Mouse (Mus musculus) lung, embryonic 14.5 days (tissue): ENCODE measurements around the gene Pgam2. TPM values are rescaled to one million over a fixed set of nuclear protein-coding genes. Genes with fewer than 3 reads are reported as not detected.

ENCODE experiments used
- ATAC-seq: fragments of 200-750 bp; cut with Nextera tagmentation; 2 replicates; pipeline ENCODE4 v1.8.0; 2017; ENCODE audit warnings: mild to moderate bottlenecking, moderate TSS enrichment, moderate library complexity; ENCODE audit not compliant: insufficient read depth
- DNase-seq: peaks from one replicate; pipeline ENCODE4 v3.0.0-alpha.2; 2015
- H3K27ac ChIP-seq: fragments of 300-500 bp; sonication (generic); 2 replicates; pipeline ENCODE4 v1.5.1; 2014; ENCODE audit warnings: low read depth, mild to moderate bottlenecking, moderate library complexity
- H3K27me3 ChIP-seq: fragments of 300-500 bp; sonication (generic); 2 replicates; pipeline ENCODE4 v1.6.1; 2014; ENCODE audit warnings: low read length, control low read depth; ENCODE audit not compliant: insufficient read depth
- H3K36me3 ChIP-seq: fragments of 300-500 bp; sonication (generic); 2 replicates; pipeline ENCODE4 v1.6.1; 2014; ENCODE audit warnings: control low read depth; ENCODE audit not compliant: insufficient read depth
- H3K4me1 ChIP-seq: fragments of 300-500 bp; sonication (generic); 2 replicates; pipeline ENCODE4 v1.6.1; 2014; ENCODE audit warnings: antibody characterized with exemption, control low read depth; ENCODE audit not compliant: insufficient read depth
- H3K4me2 ChIP-seq: fragments of 300-500 bp; sonication (generic); 2 replicates; pipeline ENCODE4 v1.6.1; 2014; ENCODE audit warnings: mild to moderate bottlenecking
- H3K4me3 ChIP-seq: fragments of 300-500 bp; sonication (generic); 2 replicates; pipeline ENCODE4 v1.5.1; 2014; ENCODE audit warnings: low read depth, low read length
- H3K9ac ChIP-seq: fragments of 300-500 bp; sonication (generic); 2 replicates; pipeline ENCODE4 v1.6.1; 2014
- H3K9me3 ChIP-seq: fragments of 300-500 bp; sonication (generic); 2 replicates; pipeline ENCODE4 v1.6.1; 2016; ENCODE audit warnings: low read depth, low read length, control low read depth
- CTCF ChIP-seq: IDR thresholded peaks from 2 replicates; pipeline ENCODE4 v1.5.1; 2016; ENCODE audit warnings: antibody characterized with exemption, low read depth
- WGBS: fragments of 180-500 bp; shearing (Covaris S2); extraction: QIAGEN DNeasy Blood & Tissue Kit; methylation state at CpG from one replicate; pipeline ENCODE4 v1.1.7; 2014; 5-methylcytosine and 5-hydroxymethylcytosine counted together
- polyA plus RNA-seq: library from polyadenylated mRNA; unstranded; fragments of >200 nt; fragmentation: Nextera tagmentation; extraction: Ambion mirVana; gene quantifications from 2 replicates; pipeline ENCODE4 v1.2.1, GENCODE M21; 2014

The Pgam2 gene
- polyA plus RNA-seq, 1 experiment from 2014 or later = 1.6 TPM

DNA sequence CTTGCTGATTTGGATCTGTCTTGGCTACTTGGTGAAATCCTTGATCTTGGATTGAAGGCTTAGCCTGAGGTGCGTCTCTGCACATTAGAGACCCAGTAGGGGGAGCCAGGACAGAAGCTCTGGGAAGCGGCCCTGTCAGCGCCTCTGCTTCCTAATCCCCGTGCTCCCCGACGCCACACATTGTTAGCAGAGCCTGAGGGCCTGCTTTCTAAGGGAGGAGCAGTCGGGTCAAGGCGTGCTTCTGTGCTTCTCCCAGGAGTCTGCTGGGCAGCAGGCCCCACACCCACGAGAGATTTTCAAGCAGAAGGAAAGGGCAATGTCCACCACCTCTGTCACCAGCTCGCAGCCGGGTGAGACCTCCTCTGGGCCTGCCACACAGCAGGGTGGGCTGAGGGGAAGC is 6.2 kb downstream of the Pgam2 start:
- no peak for DNase-seq
- no peaks in the 10 kb centered on the region for H3K4me1 ChIP-seq
- H3K27me3 ChIP-seq = no peaks in the 10 kb centered on the region
- no peak overlapping the region for H3K27ac ChIP-seq
- no peak overlapping the region for H3K4me3 ChIP-seq
- 73% methylated on average over 11 of the region's 11 CpGs for WGBS
- no peak for ATAC-seq
- no peak overlapping the region for H3K4me2 ChIP-seq
- no peaks in the 10 kb centered on the region for H3K9me3 ChIP-seq
- H3K9ac ChIP-seq = no peak overlapping the region
- no peak for TF ChIP-seq CTCF
- peaks cover 87% of the 10 kb centered on the region for H3K36me3 ChIP-seq

DNA sequence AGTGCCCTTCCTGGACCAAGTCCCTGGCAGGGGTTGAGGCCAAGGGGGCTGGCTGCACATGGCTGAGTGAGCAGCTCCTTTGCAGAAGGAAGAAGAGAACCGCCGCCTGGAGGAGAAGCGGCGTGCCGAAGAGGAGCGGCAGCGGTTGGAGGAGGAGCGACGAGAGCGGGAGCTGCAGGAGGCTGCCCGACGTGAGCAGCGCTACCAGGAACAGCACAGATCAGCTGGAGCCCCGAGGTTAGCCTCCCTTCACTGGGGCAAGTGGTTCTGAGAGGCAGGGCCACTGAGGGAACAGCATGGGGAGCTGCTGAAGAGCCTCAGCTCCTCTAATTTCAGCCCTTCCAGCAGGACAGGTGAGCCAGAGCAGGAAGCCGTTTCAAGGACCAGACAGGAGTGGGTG is 6.6 kb downstream of the Pgam2 start:
- 84% methylated on average over 15 of the region's 15 CpGs for WGBS
- no peak for TF ChIP-seq CTCF
- no peak overlapping the region for H3K4me3 ChIP-seq
- no peak overlapping the region for H3K27ac ChIP-seq
- no peak for ATAC-seq
- peaks cover 91% of the 10 kb centered on the region for H3K36me3 ChIP-seq
- H3K27me3 ChIP-seq = no peaks in the 10 kb centered on the region
- no peaks in the 10 kb centered on the region for H3K4me1 ChIP-seq
- DNase-seq = no peak
- H3K9me3 ChIP-seq = no peaks in the 10 kb centered on the region
- H3K4me2 ChIP-seq = no peak overlapping the region
- H3K9ac ChIP-seq = no peak overlapping the region

DNA sequence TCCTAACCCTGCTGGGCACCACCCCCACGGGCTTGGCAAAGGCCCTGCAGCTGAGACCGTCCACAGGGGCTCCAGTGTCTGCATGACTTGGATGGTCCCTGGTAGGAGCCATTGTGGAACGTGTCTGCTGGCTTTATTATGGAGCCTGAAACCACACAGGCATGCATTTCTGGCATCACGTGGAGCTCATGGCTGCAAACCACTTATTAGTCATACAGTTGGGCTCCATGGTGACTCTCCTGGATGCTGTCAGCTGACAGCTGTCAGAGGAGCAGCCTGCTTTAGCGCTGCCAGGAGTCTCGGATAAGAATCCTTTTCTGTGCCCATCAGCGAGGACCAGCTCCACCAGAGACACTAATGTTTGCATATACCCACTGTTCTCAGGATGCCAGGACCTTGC is 7.8 kb downstream of the Pgam2 start:
- no peak for TF ChIP-seq CTCF
- DNase-seq (no peak), ATAC-seq (no peak)
- H3K27ac ChIP-seq = no peak overlapping the region
- H3K36me3 ChIP-seq = peaks cover 94% of the 10 kb centered on the region
- 92% methylated on average over 7 of the region's 7 CpGs for WGBS
- no peaks in the 10 kb centered on the region for H3K4me1 ChIP-seq
- H3K4me3 ChIP-seq = no peak overlapping the region
- H3K9me3 ChIP-seq = no peaks in the 10 kb centered on the region
- no peaks in the 10 kb centered on the region for H3K27me3 ChIP-seq
- no peak overlapping the region for H3K9ac ChIP-seq
- no peak overlapping the region for H3K4me2 ChIP-seq

DNA sequence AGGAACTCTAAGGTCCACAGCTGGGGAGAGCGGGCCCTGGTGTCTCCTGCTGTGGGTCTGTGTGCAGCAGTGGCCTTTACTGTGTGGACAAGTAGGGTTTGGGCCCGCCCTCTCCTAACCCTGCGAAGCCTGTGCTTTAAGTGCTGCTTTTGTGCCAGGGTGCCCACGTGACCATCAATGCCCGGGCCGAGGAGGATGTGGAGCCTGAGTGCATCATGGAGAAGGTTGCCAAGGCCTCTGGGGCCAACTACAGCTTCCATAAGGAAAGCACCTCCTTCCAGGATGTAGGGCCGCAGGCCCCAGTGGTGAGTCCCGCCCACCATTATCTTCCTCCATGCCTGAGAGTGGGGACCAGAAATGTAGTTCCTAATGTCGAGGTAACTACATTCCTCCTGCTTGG is 8.2 kb downstream of the Pgam2 start:
- Histone ChIP-seq H3K9ac (no peak overlapping the region), H3K27me3 (no peaks in the 10 kb centered on the region), H3K4me2 (no peak overlapping the region), H3K9me3 (no peaks in the 10 kb centered on the region), H3K36me3 (peaks cover 93% of the 10 kb centered on the region), H3K4me1 (no peaks in the 10 kb centered on the region), H3K27ac (no peak overlapping the region), H3K4me3 (no peak overlapping the region)
- TF ChIP-seq CTCF = no peak
- 90% methylated on average over 9 of the region's 9 CpGs for WGBS
- no peak for DNase-seq
- no peak for ATAC-seq

DNA sequence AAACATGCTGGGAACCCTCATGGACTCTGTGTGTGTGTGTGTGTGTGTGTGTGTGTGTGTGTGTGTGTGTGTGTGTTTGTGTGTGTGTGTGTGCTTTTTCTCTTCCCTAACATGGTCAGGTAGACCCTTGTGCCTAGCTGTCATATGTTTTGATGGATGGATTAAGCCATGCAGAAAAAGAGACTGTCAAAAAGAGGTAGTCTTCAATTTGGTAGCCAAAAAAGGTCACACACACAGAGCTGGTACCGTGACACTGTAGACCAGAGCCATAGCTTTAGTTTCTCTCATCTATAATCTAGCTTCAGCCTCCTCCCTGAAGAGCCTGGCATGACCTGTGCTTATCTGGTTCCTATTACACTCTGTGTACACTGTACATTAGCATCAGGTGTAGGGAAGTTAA is 13.1 kb downstream of the Pgam2 start:
- DNase-seq = no peak
- Histone ChIP-seq H3K36me3 (peaks cover 45% of the 10 kb centered on the region), H3K27me3 (no peaks in the 10 kb centered on the region), H3K27ac (no peak overlapping the region), H3K9ac (no peak overlapping the region), H3K9me3 (no peaks in the 10 kb centered on the region), H3K4me3 (no peak overlapping the region), H3K4me1 (peaks cover 12% of the 10 kb centered on the region; the same call in 1 of the 2 replicates), H3K4me2 (no peak overlapping the region)
- WGBS = 89% methylated on average over 1 of the region's 1 CpGs
- ATAC-seq = no peak
- no peak for TF ChIP-seq CTCF

DNA sequence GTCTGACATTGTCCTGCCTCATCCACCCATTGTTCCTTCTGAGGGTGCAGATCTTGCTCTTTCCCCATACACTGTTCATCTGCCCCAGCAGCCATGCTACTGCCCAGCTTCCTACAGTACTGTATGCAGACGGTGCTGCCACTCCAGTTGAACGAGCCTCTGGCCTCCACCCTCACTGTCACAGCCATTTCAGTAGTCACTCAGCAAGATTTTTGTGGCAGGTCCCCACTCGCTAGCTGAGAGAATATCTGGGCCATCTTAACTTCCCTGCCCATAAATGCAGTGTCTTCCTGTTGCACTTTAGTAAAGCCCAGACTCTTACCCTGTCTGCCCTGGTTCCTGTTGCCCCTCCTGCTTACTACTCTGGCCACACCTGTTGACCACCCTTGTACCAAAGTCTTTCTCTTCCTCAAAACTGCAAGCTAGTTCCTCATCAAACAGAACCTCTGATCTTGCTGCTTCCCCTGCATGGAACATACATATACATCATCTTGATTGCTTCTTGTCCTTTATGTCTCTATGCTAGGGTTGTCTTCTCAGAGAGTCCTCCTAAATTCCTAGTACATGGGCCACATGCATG is 13.7 kb downstream of the Pgam2 start:
- peak overlapping the region; percentile 86; the same call in 1 of the 2 replicates for H3K4me3 ChIP-seq
- peak overlapping the region; percentile 89 for H3K4me2 ChIP-seq
- no peak for DNase-seq
- peaks cover 40% of the 10 kb centered on the region for H3K36me3 ChIP-seq
- no peaks in the 10 kb centered on the region for H3K9me3 ChIP-seq
- 78% methylated on average over 3 of the region's 3 CpGs for WGBS
- no peak for TF ChIP-seq CTCF
- peak overlapping the region; percentile 82; the same call in 1 of the 2 replicates for H3K9ac ChIP-seq
- H3K4me1 ChIP-seq = peaks cover 12% of the 10 kb centered on the region; the same call in 1 of the 2 replicates
- H3K27me3 ChIP-seq = no peaks in the 10 kb centered on the region
- H3K27ac ChIP-seq = no peak overlapping the region
- ATAC-seq = no peak

DNA sequence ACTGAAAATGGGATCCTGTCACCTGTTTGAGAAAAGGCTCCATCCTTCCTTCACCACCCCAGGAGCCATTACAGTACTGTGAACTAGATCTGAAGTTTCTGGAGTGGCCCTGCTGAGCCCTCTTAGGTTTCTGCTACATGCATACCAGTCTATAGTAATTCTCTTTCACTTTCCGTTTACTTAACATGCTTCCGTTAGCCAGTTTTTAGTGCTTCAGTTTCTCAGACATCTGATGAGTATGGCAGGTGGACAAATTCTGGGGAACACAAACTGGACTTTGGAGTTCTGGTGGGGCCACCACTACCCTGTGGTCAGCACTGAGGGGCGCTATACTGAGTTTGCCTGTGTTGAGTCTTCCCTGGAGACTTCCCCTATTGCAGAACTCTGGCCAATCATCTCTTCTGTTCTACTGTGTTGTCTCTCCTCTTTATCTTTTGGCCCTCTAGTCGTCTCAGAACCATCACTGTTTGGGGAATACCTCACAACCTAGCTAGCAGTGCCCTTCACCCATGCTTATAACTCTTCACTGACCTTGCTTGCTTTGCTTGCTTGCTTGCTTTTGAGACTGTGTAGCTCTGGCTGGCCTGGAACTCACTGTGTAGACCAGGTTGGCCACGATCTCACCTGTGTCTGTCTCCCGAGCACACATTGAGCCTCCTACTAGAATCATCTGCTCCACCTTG is 14.3 kb downstream of the Pgam2 start:
- Histone ChIP-seq H3K9ac (peak overlapping the region; percentile 82), H3K4me1 (peaks cover 12% of the 10 kb centered on the region; the same call in 1 of the 2 replicates)

More for the DNA sequence above, 14.3 kb downstream of the Pgam2 start:
- TF ChIP-seq CTCF = no peak; the same call in 1 of the 2 replicates
- H3K36me3 ChIP-seq = peaks cover 33% of the 10 kb centered on the region
- H3K27me3 ChIP-seq = no peaks in the 10 kb centered on the region
- no peaks in the 10 kb centered on the region for H3K9me3 ChIP-seq
- H3K4me3 ChIP-seq = peak overlapping the region; percentile 86
- 59% methylated on average over 6 of the region's 6 CpGs for WGBS
- peak overlapping the region; percentile 94 for H3K27ac ChIP-seq
- ATAC-seq (no peak), DNase-seq (peak; percentile 8)
- peak overlapping the region; percentile 89 for H3K4me2 ChIP-seq
